Mouse (Mus musculus): ENCODE measurements at regions not wholly inside any gene's neighbourhood (a gene's known extent, or its start where the extent isn't known, plus 50 kb on each side); places are given as distances from the start of the nearest gene placed in this dataset.
A peak's percentile ranks its signal among the peaks of the same experiment; 100 is the strongest.

DNA sequence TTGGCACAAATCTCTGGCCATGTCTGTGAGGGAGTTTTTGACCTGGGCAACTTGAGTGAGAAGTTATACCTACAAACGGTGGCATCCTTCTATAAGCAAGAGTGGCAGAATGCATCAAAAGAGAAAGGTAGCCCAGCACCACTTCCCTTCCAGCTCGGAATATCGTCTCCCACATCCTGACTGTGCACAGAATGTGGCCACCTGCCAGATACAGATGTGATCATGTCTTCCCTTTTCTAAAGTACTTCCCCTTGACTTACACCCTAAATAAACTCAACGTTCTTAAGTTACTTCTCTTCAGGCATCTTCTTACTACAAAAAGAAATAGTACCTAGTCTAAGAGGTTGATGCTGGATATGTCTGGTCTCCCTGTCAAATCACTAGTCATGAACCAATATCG lies 175.2 kb upstream of the 2610001J05Rik start:
- DNase-seq (ENCODE audit: low spot score) = no peak

DNA sequence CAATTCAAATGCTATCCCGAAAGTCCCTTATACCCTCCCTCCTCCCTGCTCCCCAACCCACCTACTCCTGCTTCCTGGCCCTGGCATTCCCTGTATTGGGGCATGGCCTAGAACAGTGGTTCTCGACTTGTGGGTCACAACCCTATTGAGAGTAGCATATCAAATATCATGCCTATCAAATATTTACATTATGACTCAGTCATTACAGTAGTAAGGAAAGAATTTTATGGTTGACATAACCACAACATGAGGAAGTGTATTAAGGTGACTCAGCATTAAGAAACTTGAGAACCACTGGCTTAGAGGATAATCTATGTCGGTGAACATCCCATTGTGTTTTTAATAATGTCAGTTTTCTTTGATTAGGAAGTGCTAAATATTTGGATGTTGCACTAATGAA lies 173.3 kb upstream of the 2610001J05Rik start:
- DNase-seq (ENCODE audit: low spot score) = no peak

- DNase-seq (ENCODE audit: low spot score) = no peak
Measured at GRCm38 (mm10) chr6:14025898-14026297, 154.6 kb upstream of the 2610001J05Rik start.

DNA sequence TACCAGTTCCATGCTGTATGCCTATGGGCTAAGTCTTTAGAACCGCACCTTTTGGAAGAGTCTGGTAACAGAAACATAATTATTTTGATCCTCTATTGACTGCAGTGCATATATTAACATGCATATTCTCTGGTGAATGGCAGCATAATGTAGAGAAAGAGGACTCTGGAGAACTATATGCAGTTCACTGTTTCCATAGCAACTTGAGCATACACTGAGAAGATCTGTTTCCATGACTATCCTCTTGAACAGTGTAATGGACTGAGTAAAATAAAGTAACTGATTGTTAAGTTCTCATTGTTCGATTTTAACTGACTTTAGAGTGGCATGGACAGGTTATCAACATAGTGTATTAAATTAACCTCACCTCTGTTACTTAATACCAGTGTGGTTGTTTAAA lies 147.6 kb upstream of the 2610001J05Rik start:
- no peak for DNase-seq (ENCODE audit: low spot score)

DNA sequence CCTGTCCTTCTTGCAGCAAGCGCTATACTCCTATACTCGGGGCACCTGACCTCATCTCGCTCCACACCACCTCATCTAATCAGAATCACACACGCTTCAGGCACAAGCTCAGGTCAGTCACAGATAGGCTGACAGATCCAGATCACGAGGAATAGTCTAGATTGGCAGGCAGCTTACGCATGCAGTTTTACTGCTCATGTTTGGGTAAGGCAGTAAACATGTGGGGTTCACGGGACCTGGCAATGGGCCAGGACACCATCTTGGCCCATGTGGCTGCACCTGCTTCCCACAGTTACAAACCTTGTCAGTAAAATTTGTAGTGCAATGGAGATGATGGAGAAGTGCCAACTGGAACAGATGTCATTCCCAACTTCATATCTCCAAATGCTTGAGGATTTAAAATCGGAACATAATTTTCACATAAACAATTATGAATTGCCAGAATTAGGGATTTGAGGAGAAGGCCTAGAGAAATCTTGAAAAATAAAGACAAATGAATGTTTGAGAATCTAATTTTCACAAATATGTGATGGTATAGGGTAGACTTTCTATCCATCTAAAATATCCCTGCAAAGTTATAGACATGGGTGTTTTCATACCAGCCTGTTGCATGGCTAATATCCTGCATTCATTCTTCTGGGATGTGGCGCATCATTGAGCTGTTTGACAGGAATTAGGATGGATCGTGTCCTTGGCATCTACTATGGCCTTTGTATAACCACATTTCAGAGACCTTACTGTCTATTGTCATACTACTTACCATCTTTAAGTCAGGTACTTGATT lies 111.5 kb upstream of the 2610001J05Rik start:
- peak; percentile 55 for DNase-seq (ENCODE audit: low spot score)

- no peak for DNase-seq (ENCODE audit: low spot score)
Measured at GRCm38 (mm10) chr6:13974710-13975506, 103.6 kb upstream of the 2610001J05Rik start.

- DNase-seq (ENCODE audit: low spot score) = no peak
Measured at GRCm38 (mm10) chr6:13964471-13964870, 93.2 kb upstream of the 2610001J05Rik start.

- DNase-seq (ENCODE audit: low spot score) = no peak
Measured at GRCm38 (mm10) chr6:13964013-13964412, 92.7 kb upstream of the 2610001J05Rik start.

- DNase-seq (ENCODE audit: low spot score) = no peak
Measured at GRCm38 (mm10) chr6:13949640-13950039, 78.3 kb upstream of the 2610001J05Rik start.

- no peak for DNase-seq (ENCODE audit: low spot score)
Measured at GRCm38 (mm10) chr6:13920809-13921760, 49.8 kb upstream of the 2610001J05Rik start.
